Mouse (Mus musculus): ENCODE measurements around the gene Zdhhc14. TPM values are rescaled to one million over a fixed set of nuclear protein-coding genes. Genes with fewer than 3 reads are reported as not detected.

Zdhhc14 gene
- polyA plus RNA-seq (2021; fragmentation: Nextera tagmentation) = 7.4 and 19.0 TPM in 2 replicates
- long read RNA-seq, experiment 1, transcript Zdhhc14-201 (9 exons, 3,078 nt) = major isoform, 11 of 33 reads
- long read RNA-seq, experiment 1, partial matches to known transcripts = 9 of 33 reads
- long read RNA-seq, experiment 1, other reads (novel, unspliced or antisense) = 13 of 33 reads
- long read RNA-seq, experiment 2, partial matches to known transcripts = 16 of 18 reads
- long read RNA-seq, experiment 2, other reads (novel, unspliced or antisense) = 2 of 18 reads

DNA sequence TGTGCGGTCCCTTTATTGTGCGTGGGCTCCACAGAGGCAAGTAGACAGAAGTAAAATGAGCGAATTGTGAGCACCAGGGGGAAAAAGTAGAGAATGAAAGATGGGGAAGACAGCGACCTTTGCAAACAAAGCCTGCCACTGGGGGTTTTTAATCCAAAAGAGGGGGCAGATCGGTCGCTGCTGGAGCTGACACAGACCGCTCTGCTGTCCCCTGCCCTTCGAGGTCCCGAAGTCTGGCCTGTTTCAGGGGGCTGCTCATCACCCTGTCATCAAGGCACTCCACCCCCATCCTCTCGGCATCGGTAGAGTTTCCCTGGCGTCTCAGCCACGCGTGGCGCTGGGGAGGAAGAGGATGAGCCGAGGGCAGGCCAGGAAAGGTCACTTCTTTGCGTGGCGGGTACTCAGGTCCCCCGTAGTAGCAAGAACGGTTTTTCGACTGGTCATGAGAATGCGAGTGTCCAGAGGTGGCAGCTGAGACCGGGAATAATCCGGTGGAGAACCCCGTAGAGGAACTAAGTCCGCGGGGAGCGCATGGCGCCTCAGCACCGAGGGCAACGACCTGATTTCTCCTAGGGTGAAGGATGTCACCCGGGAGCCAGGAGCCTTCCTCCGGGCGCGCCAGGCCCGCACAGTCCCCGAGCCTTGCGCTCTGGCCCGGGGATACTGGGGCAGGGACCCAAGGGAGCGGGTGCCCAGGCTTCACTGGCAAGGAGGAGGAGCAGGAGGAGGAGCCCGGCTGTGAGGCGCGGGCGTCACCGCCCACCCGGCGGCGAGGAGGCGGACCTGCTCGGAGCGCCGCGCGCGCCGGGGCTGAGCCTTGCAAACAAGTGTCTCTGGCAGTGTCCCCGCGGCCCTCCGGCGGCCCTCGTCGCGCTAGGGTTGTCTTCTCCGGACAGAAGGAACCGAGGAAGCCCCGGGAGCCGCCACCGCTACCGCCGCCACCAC is at the start of gene Zdhhc14:
Gene Zdhhc14, plus strand, starts transcription at position 757 of the 945 bp plus-strand sequence.

Other genes starting within 250 kb of the Zdhhc14 start
- not detected in 2 replicates for gene Ldhal6b, start 73.8 kb upstream of the Zdhhc14 start, polyA plus RNA-seq (2021; fragmentation: Nextera tagmentation)
- 92.7 and 98.3 TPM in 2 replicates for gene Tmem242, start 52.3 kb upstream of the Zdhhc14 start, polyA plus RNA-seq (2021; fragmentation: Nextera tagmentation)

Measured in left cerebral cortex, adult 6 months (tissue).